8 mouse cellular contexts compared by ENCODE assay signal in genomic region chr7:38228329-38228728, GRCm38 (mm10). TPM values are rescaled to one million over a fixed set of nuclear protein-coding genes. Genes with fewer than 3 reads are reported as not detected.
DNase-seq lines count a peak whose midpoint lies in the region; ATAC-seq lines count a peak whose summit lies in the region.

No protein-coding gene starts in this region.

- peak overlapping the region; percentile 85 for H3K4me2 ChIP-seq in kidney, embryonic 14.5 days (replicated peaks; ENCODE audit: low read depth, low read length)
- peak overlapping the region; percentile 85 for H3K4me2 ChIP-seq in hindbrain, embryonic 15.5 days
- H3K4me2 ChIP-seq in midbrain, embryonic 15.5 days = peak overlapping the region; percentile 96

- H3K27ac ChIP-seq in kidney, embryonic 14.5 days (ENCODE audit: low read depth, low read length) = peak overlapping the region; percentile 47; the same call in 1 of the 2 replicates
- H3K27ac ChIP-seq in embryonic facial prominence, embryonic 10.5 days (replicated peaks) = peak overlapping the region; percentile 83; the same call in 1 of the 2 replicates
- no peak overlapping the region for H3K27ac ChIP-seq in hindbrain, embryonic 15.5 days (replicated peaks)
- no peak overlapping the region for H3K27ac ChIP-seq in midbrain, embryonic 15.5 days

- H3K36me3 ChIP-seq in kidney, embryonic 14.5 days (ENCODE audit: control insufficient read depth, insufficient read depth, low read length) = no peaks in the 10 kb centered on the region
- H3K36me3 ChIP-seq in embryonic facial prominence, embryonic 10.5 days (replicated peaks) = no peaks in the 10 kb centered on the region
- H3K36me3 ChIP-seq in hindbrain, embryonic 15.5 days = no peaks in the 10 kb centered on the region
- no peaks in the 10 kb centered on the region for H3K36me3 ChIP-seq in midbrain, embryonic 15.5 days (replicated peaks)

- peak overlapping the region; percentile 67 for H3K4me3 ChIP-seq in kidney, embryonic 14.5 days (ENCODE audit: low read length)
- H3K4me3 ChIP-seq in embryonic facial prominence, embryonic 10.5 days = peak overlapping the region; percentile 69
- H3K4me3 ChIP-seq in hindbrain, embryonic 15.5 days = peak overlapping the region; percentile 49
- H3K4me3 ChIP-seq in midbrain, embryonic 15.5 days = peak overlapping the region; percentile 46

- H3K27me3 ChIP-seq in kidney, embryonic 14.5 days (ENCODE audit: control insufficient read depth, insufficient read depth, low read length) = no peaks in the 10 kb centered on the region; the same call in 1 of the 2 replicates
- peaks cover 21% of the 10 kb centered on the region for H3K27me3 ChIP-seq in embryonic facial prominence, embryonic 10.5 days (replicated peaks; ENCODE audit: low read depth, poor library complexity, severe bottlenecking)
- H3K27me3 ChIP-seq in hindbrain, embryonic 15.5 days = peaks cover 16% of the 10 kb centered on the region; the same call in 1 of the 2 replicates
- H3K27me3 ChIP-seq in midbrain, embryonic 15.5 days (replicated peaks) = peaks cover 22% of the 10 kb centered on the region; the same call in 1 of the 2 replicates

- ATAC-seq in kidney, embryonic 14.5 days (ENCODE audit: low FRiP score, low TSS enrichment) = no peak
- no peak for ATAC-seq in hindbrain, embryonic 15.5 days (ENCODE audit: low FRiP score, low read depth)
- ATAC-seq in midbrain, embryonic 15.5 days (replicated peaks) = peak; percentile 27; the same call in 1 of the 2 replicates

- DNase-seq in kidney, adult 9 months = no peak
- no peak for DNase-seq in embryonic facial prominence, embryonic 10.5 days (ENCODE audit: low spot score)
- DNase-seq in T-cell, adult 2 months (ENCODE audit: low spot score) = no peak
- no peak for DNase-seq in retina, postnatal 1 day
- no peak for DNase-seq in spleen, postnatal 10 days (ENCODE audit: low spot score in 2 of 2)

- 0 out of 2 replicates have a peak overlapping the region, but pooled peaks have one; percentile 68 for H3K9ac ChIP-seq in kidney, embryonic 14.5 days (ENCODE audit: low read depth, low read length)
- H3K9ac ChIP-seq in hindbrain, embryonic 15.5 days = 0 out of 2 replicates have a peak overlapping the region, but pooled peaks have one; percentile 26
- H3K9ac ChIP-seq in midbrain, embryonic 15.5 days = 0 out of 2 replicates have a peak overlapping the region, but pooled peaks have one; percentile 40

- peaks cover 15% of the 10 kb centered on the region for H3K4me1 ChIP-seq in kidney, embryonic 14.5 days (ENCODE audit: control insufficient read depth, insufficient read depth, low read length)
- H3K4me1 ChIP-seq in embryonic facial prominence, embryonic 10.5 days = peaks cover 28% of the 10 kb centered on the region
- H3K4me1 ChIP-seq in hindbrain, embryonic 15.5 days (replicated peaks) = peaks cover 12% of the 10 kb centered on the region
- peaks cover 9% of the 10 kb centered on the region for H3K4me1 ChIP-seq in midbrain, embryonic 15.5 days

- 18% methylated on average over 8 of the region's 8 CpGs for WGBS in kidney, embryonic 14.5 days
- WGBS in embryonic facial prominence, embryonic 10.5 days = 18% methylated on average over 8 of the region's 8 CpGs
- 25% methylated on average over 8 of the region's 8 CpGs for WGBS in hindbrain, embryonic 15.5 days
- 26% methylated on average over 8 of the region's 8 CpGs for WGBS in midbrain, embryonic 15.5 days

- H3K9me3 ChIP-seq in kidney, embryonic 14.5 days (ENCODE audit: control insufficient read depth, low read length) = no peaks in the 10 kb centered on the region
- H3K9me3 ChIP-seq in embryonic facial prominence, embryonic 10.5 days = no peaks in the 10 kb centered on the region
- H3K9me3 ChIP-seq in hindbrain, embryonic 15.5 days = no peaks in the 10 kb centered on the region
- no peaks in the 10 kb centered on the region for H3K9me3 ChIP-seq in midbrain, embryonic 15.5 days

RNA-seq across cellular contexts. Expression of gene Plekhf1, which starts 0.5 kb away (rescaled TPM):
- 3.8 and 4.9 TPM in 2 replicates for polyA plus RNA-seq in kidney, embryonic 14.5 days (2014; fragmentation: Nextera tagmentation; extraction: Ambion mirVana)
- 3.0 and 3.3 TPM in 2 replicates for polyA plus RNA-seq in embryonic facial prominence, embryonic 10.5 days (2016; fragmentation: Nextera tagmentation; extraction: Ambion mirVana)
- polyA plus RNA-seq in hindbrain, embryonic 15.5 days (2015; fragmentation: Nextera tagmentation; extraction: Ambion mirVana) = 0.76 and 0.88 TPM in 2 replicates
- 0.48 and 0.72 TPM in 2 replicates for polyA plus RNA-seq in midbrain, embryonic 15.5 days (2015; fragmentation: Nextera tagmentation; extraction: Ambion mirVana)

RNA-seq across cellular contexts. Expression of gene Pop4, which starts 42.9 kb away (rescaled TPM):
- polyA plus RNA-seq in kidney, embryonic 14.5 days (2014; fragmentation: Nextera tagmentation; extraction: Ambion mirVana) = 71.1 and 73.7 TPM in 2 replicates
- 84.2 and 92.7 TPM in 2 replicates for polyA plus RNA-seq in embryonic facial prominence, embryonic 10.5 days (2016; fragmentation: Nextera tagmentation; extraction: Ambion mirVana)
- polyA plus RNA-seq in hindbrain, embryonic 15.5 days (2015; fragmentation: Nextera tagmentation; extraction: Ambion mirVana) = 73.4 and 75.1 TPM in 2 replicates
- polyA plus RNA-seq in midbrain, embryonic 15.5 days (2015; fragmentation: Nextera tagmentation; extraction: Ambion mirVana) = 74.5 and 77.4 TPM in 2 replicates

RNA-seq across cellular contexts. Expression of gene 1600014C10Rik, which starts 45.3 kb away (rescaled TPM):
- 12.0 and 16.6 TPM in 2 replicates for polyA plus RNA-seq in kidney, embryonic 14.5 days (2014; fragmentation: Nextera tagmentation; extraction: Ambion mirVana)
- 15.5 and 17.4 TPM in 2 replicates for polyA plus RNA-seq in embryonic facial prominence, embryonic 10.5 days (2016; fragmentation: Nextera tagmentation; extraction: Ambion mirVana)
- polyA plus RNA-seq in hindbrain, embryonic 15.5 days (2015; fragmentation: Nextera tagmentation; extraction: Ambion mirVana) = 30.8 and 31.1 TPM in 2 replicates
- polyA plus RNA-seq in midbrain, embryonic 15.5 days (2015; fragmentation: Nextera tagmentation; extraction: Ambion mirVana) = 29.5 and 31.9 TPM in 2 replicates

Comparison
In these comparisons a context has a peak if more than half of its experiments do, and no peak if none do; other contexts are left out.
1. H3K27ac ChIP-seq: peak in kidney, embryonic 14.5 days (single experiment) and embryonic facial prominence, embryonic 10.5 days (single experiment); none in hindbrain, embryonic 15.5 days (single experiment) and midbrain, embryonic 15.5 days (single experiment).
2. Peak in every context shown above with its lines, with median percentiles within 50 percentile points of each other: H3K4me2 ChIP-seq, H3K4me3 ChIP-seq and H3K9ac ChIP-seq.